Comparison of ENCODE assay signal across 27 mouse cellular contexts in genomic region chr4:41602818-41603217, GRCm38 (mm10). TPM values are rescaled to one million over a fixed set of nuclear protein-coding genes. Genes with fewer than 3 reads are reported as not detected.
"Had no signal": no experiment of that assay in that cellular context is flagged by ENCODE, and none has a peak within 500 bp of the region (broad histone marks: within the 10 kb centered on the region; RNA-seq: fewer than 3 reads in every experiment).

No protein-coding gene starts in this region.

- DNase-seq: cerebellum, postnatal 10 days; cerebellum, postnatal 14 days; cerebellum, postnatal 25 days; cerebellum, postnatal 36 days; embryo, embryonic 11 days; forebrain, postnatal 0 days; gastrocnemius, adult 2 months; gastrocnemius, postnatal 10 days; gastrocnemius, postnatal 14 days; gastrocnemius, postnatal 25 days; gastrocnemius, postnatal 36 days; heart, adult 11 months; heart, adult 18-20 months; heart, adult 2 months had no signal

- ATAC-seq: forebrain, embryonic 13.5 days; forebrain, embryonic 14.5 days; forebrain, embryonic 15.5 days; forebrain, embryonic 16.5 days; forebrain, postnatal 0 days had no signal

- H3K27me3 ChIP-seq: embryonic facial prominence, embryonic 12.5 days; embryonic facial prominence, embryonic 15.5 days; forebrain, embryonic 15.5 days had no signal

- H3K9me3 ChIP-seq: embryonic facial prominence, embryonic 10.5 days; embryonic facial prominence, embryonic 12.5 days; embryonic facial prominence, embryonic 13.5 days; embryonic facial prominence, embryonic 15.5 days; forebrain, embryonic 10.5 days; forebrain, embryonic 12.5 days; forebrain, embryonic 13.5 days; forebrain, embryonic 15.5 days had no signal

- H3K27ac ChIP-seq: embryonic facial prominence, embryonic 10.5 days; embryonic facial prominence, embryonic 12.5 days; embryonic facial prominence, embryonic 13.5 days; embryonic facial prominence, embryonic 15.5 days; forebrain, embryonic 10.5 days; forebrain, embryonic 12.5 days; forebrain, embryonic 13.5 days; forebrain, embryonic 15.5 days; gastrocnemius, adult 2 months; heart, adult 2 months had no signal

- H3K9ac ChIP-seq: embryonic facial prominence, embryonic 12.5 days; embryonic facial prominence, embryonic 13.5 days; embryonic facial prominence, embryonic 15.5 days; forebrain, embryonic 12.5 days; forebrain, embryonic 13.5 days; forebrain, embryonic 15.5 days; forebrain, postnatal 0 days had no signal

- H3K4me2 ChIP-seq: embryonic facial prominence, embryonic 12.5 days; embryonic facial prominence, embryonic 13.5 days; embryonic facial prominence, embryonic 15.5 days; forebrain, embryonic 12.5 days; forebrain, embryonic 13.5 days; forebrain, embryonic 15.5 days had no signal

- H3K4me3 ChIP-seq: embryonic facial prominence, embryonic 10.5 days; embryonic facial prominence, embryonic 12.5 days; embryonic facial prominence, embryonic 13.5 days; embryonic facial prominence, embryonic 15.5 days; erythroblast, embryonic 14.5 days; forebrain, embryonic 10.5 days; forebrain, embryonic 12.5 days; forebrain, embryonic 13.5 days; forebrain, embryonic 15.5 days; gastrocnemius, adult 2 months; heart, adult 2 months had no signal

- H3K4me1 ChIP-seq: embryonic facial prominence, embryonic 10.5 days; embryonic facial prominence, embryonic 12.5 days; embryonic facial prominence, embryonic 13.5 days; embryonic facial prominence, embryonic 15.5 days had no signal

- H3K36me3 ChIP-seq: embryonic facial prominence, embryonic 10.5 days; embryonic facial prominence, embryonic 12.5 days; embryonic facial prominence, embryonic 13.5 days; embryonic facial prominence, embryonic 15.5 days; forebrain, embryonic 10.5 days; forebrain, embryonic 12.5 days; forebrain, embryonic 15.5 days had no signal

RNA-seq across cellular contexts. Expression of gene Dnaic1, which starts 33.2 kb away (rescaled TPM):
- total RNA-seq: common myeloid progenitor, adult 5-6 weeks; gastrocnemius, postnatal 36 days; granulocyte monocyte progenitor cell, adult 5-6 weeks had no signal
- polyA plus RNA-seq: erythroblast, embryonic 14.5 days had no signal

RNA-seq across cellular contexts. Expression of gene Enho, which starts 37.3 kb away (rescaled TPM):
- total RNA-seq: common myeloid progenitor, adult 5-6 weeks; granulocyte monocyte progenitor cell, adult 5-6 weeks had no signal
